Mouse (Mus musculus) layer of hippocampus, adult 18-20 months (tissue): ENCODE measurements around the gene Myo1d. TPM values are rescaled to one million over a fixed set of nuclear protein-coding genes. Genes with fewer than 3 reads are reported as not detected.

Experiments
- DNase-seq, 2 experiments: peaks; one replicate each; pipeline ENCODE4 v3.0.0; 2022; ENCODE audit warnings: low spot score in 2 of 2
- total RNA-seq, 2 experiments: library from RNA; stranded (reverse); gene quantifications; 2 replicates each; pipeline ENCODE4 v1.2.3; 2021

Gene Myo1d
- total RNA-seq, 2 experiments from 2014 or later, result 8.6 to 9.9 TPM

GRCm38 (mm10) chr11:80449859-80450258 is 330.0 kb downstream of the Myo1d start:
- no peak for DNase-seq

DNA sequence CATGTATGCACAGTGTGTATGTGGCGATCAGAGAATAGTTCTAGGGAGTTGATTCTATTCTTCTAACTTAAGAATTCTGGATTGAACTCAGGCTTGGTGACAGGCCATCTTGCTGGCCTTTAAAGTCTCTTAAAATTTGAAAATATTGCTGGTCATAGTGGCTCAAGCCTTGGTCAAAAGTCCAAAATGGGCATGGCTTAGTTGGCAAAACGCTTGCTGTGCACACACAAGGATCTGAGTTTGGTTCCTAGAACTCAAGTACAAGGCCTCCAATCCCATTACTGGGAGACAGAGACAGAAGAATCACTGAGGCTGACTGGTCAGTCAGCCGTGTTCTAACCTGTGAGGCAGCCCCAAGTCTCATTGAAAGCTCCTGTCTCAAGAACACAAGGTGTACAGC is 332.9 kb downstream of the Myo1d start:
- DNase-seq, result no peak

Other genes with a start within 250 kb of the Myo1d start
- 10 to 100 TPM in 1 of 2 experiments, 1 to 10 TPM in 1; 9.0 to 10.6 TPM for gene Tmem98, start 30.1 kb upstream of the Myo1d start, total RNA-seq
- gene Spaca3, start 78.3 kb upstream of the Myo1d start, total RNA-seq, result not detected